Mouse (Mus musculus) brain, adult 2 months (tissue): ENCODE data around the gene Mag.
A peak's percentile ranks its signal among the peaks of the same experiment; 100 is the strongest.
"Not testable (repeated sequence)": the region's sequence is repeated elsewhere in the genome, so short reads cannot be mapped to it uniquely, and the experiment has no call there.

Experiments
- DNase-seq: peaks from one replicate; pipeline ENCODE4 v3.0.0; 2011; ENCODE audit warnings: low read depth, low spot score

Mag gene

GRCm38 (mm10) chr7:30914732-30915131 lies at the start of gene Mag:
TSS of gene Mag (minus strand) at chr7:30914873.
- peak; percentile 84 for DNase-seq

GRCm38 (mm10) chr7:30964366-30964765 lies 49.7 kb upstream of the Mag start:
- DNase-seq, result no peak

DNA sequence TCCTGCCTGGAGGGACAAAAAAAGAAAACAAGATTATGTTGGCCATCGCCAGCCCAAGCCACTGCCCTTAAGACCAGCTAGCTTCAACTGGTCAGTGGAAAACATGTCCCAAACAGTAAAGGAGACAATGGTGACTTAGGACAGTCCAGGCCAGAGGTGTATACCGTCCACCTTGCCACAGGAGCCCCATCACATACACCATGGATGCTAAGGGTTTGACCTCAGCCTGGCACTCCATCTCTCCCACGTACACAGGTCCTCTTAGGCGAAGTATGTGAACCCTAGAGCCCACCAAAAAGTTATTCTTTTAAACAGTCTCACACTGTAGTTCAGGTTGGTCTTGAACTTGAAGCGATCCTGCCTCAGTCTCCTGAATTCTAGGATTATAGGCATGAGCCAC lies 48.2 kb upstream of the Mag start:
- no peak for DNase-seq

DNA sequence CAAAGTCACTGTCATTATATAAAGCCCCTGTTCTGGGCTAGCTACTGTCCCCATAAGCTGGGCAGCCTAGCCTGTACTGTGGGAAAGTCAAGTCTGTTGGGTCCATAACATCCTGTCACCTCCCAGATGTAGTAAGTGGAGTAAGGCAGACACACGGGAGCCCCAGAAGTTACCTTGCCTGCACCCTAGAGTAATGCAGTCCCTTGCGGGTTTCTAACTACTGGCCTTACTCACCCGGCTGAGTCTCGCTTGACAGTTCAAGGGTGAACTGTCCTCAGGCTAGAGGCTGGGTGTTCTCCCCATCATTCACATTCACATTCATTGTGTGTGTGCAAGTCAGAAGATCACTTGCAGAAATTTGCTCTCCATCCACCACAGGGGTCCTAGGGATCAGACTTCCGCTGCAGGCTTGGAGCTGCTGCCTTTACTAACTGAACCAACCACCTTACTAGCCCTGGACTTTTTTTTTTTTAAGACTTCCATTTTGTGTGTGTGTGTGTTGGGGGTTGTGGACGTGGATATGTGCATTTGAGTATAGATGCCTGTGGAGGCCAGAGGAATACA lies 45.2 kb upstream of the Mag start:
- no peak for DNase-seq

- DNase-seq, result no peak
These were observed 44.3 kb upstream of the Mag start for GRCm38 (mm10) chr7:30958866-30959487.

DNA sequence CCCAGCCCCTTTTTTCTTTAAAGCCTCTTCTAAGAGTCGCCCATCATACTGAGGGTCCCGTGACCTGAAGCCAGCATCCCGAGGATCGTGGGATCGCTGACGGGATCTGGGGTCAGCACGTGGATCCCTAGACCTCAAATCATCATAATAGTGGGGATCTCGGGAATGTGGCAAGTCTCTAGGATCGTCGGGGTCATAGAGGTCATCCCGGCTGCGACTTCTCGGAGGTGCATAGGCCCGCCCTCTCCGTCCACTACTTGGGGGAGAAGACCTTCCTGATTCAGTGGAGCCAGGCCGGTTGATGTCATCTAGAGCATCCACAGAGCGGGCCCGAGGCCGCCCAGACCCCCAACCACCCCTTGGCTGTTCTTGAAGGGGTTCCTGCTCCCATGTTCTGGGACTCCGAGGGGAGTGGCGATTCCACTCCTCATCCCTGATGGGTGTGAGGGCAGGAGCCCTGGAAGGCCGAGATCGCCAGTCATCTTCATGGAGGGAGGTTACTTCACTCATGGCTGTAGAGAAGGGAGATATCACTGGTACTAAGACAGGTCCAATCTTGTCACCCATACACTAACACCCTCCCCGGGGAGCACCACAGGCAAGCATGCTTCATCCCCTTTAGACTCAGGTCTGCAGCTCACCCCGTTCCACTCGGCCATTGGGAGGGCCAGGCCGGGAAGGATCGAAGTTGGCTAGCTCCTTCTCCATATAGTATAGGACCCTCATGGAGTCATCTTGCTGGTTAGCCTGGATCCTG lies 43.6 kb upstream of the Mag start:
- no peak for DNase-seq

DNA sequence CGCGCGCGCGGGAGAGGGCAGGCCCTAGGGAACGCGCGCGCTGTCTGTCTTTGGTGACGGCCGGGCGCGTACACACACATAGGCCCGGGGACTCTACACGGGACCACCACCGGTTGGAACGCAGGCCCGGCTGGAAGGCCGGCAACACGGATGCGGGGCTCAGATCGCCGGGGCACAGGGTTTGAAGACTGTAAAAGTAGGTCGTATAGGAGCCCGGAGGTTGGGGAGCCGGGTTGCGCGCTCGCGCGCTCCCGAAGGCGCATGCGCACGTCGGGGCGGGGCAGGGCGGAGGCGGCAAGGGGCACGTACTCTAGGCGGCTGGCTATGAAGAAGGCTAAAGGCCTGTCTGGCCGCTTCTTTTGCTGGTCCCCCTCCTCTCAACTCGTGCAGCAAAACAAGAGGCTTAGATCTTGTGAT lies 42.7 kb upstream of the Mag start:
- DNase-seq, result peak; percentile 91

DNA sequence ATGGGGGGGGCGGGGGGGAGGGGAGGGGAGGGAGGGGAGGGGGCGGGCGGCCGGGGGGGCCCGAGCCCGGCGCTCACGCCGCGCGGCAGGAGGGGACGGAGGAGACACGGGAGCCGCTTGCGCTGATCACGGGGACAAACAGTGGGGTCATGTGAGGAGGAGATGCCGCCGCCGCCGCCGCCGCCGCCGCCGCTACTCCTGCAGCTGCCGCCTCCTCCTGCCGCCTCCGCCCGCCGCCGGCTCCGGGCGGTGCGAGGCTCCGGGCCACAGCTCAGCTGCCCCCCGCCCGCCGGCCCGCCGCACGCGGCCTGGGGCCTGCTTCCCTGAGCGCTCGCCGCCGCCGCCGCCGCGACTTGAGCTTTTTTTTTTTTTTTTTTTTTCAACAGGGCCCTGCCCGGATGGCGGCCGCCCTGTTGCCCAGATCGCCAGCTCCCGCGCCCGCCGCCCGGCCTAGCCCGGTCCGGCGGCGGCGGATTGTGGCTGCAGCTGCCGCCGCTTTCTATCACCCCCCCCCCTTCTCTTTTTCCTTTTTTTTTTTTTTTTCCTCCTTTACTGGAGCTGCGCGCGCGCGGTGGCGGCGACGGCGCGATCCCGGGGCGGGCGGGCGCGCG lies 42.2 kb upstream of the Mag start, which contains the start of gene Usf2:
Usf2 (minus strand) TSS at position 48 of the 611 bp plus-strand sequence.
- peak; percentile 93 for DNase-seq

DNA sequence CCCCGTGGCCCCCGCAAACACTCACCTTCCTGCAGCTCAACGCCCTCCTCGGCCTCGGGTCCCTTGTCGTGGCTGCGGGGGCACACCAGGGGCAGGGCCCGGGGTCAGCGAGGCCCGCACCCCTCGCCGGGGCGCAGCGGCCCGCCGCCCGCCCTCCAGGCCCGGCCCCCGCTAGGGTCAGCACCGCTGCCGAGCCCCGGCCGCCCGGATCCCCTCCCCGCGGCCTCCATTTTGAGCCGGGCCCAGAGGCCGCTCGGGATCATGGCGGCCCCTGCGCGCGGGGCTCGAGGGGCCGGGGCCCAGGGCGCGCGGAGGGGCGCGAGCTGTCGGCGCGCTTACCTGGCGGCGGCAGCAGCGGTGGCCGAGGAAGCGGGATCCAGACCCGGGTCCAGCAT lies 41.7 kb upstream of the Mag start:
- no peak for DNase-seq

DNA sequence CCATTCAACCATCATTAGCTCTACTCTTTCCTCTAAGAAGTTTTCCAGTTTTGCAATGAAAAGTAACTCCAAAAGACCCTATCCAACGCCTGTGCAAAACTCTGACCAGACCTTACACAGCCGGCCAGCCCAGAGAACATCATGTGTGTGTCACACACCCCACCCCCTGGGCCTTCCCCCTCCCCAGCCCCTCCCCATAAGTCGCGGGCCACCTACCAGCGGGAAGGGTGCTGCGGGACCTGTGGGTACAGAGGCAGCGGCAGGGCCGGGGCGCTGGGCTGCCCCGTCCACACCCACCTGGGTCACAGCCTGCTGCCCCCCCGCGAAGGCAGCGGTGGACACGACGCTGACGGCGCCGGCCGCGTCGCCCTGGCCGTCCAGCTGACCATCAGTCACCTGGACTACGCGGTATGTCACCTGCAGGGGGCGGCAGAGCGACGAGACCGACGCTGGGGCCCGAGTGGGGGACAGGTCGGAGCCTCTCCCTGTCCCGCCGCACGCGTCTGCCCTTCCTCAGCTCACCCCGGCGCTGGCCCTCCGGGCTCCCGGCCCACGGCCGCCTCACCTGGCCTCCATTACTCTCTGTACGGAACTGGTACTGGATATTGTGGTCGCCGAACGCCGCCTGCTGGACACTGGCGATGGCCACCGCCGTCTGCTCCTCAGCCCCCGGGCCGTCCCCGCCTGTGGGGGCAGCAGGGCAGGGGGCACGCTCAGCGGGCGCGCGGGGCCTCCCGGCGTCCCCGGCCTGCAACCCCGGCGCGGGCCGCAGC lies 41.1 kb upstream of the Mag start:
- peak; percentile 91 for DNase-seq

- DNase-seq, result peak; percentile 19
These were observed 40.4 kb upstream of the Mag start for GRCm38 (mm10) chr7:30954971-30955520.

DNA sequence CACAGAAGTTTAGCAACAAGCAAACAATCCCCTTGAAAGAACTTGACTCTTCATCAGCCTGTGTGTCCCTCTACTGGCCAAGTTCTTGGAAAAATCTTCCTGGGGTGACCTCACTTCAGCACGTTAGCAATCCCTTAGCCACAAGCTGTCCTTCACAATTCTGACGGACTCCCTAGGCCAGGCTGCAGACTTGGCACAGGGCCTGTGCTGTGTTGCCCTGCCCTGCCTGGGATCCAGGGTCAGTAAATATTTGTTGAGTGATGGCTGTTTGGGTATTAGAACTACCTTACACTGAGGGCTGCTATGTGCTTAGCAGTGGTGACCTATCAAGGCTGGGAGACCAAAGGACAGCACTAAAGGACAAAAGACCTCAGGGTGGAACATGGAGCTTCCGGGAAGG lies 39.4 kb upstream of the Mag start:
- no peak for DNase-seq

DNA sequence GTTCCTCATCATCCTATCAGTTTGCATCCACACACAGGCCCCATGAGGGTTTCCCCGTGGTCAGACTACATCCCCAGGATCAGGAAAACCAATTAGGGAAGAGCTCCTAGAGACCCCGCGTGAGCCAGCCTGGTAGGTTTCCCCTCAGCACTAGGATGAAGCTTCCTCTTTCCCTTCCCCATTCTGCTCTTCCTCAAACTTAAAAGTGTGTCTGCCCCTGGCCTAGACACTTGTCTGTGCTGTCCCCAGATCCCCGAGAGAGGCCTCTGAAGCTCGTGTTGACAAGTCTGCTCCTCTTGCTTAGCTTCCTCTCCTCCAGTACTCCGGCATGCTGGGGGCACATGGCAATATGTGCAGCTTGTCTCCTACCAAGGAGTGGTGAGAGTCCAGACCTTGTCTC lies 38.8 kb upstream of the Mag start:
- DNase-seq, result peak; percentile 51

DNA sequence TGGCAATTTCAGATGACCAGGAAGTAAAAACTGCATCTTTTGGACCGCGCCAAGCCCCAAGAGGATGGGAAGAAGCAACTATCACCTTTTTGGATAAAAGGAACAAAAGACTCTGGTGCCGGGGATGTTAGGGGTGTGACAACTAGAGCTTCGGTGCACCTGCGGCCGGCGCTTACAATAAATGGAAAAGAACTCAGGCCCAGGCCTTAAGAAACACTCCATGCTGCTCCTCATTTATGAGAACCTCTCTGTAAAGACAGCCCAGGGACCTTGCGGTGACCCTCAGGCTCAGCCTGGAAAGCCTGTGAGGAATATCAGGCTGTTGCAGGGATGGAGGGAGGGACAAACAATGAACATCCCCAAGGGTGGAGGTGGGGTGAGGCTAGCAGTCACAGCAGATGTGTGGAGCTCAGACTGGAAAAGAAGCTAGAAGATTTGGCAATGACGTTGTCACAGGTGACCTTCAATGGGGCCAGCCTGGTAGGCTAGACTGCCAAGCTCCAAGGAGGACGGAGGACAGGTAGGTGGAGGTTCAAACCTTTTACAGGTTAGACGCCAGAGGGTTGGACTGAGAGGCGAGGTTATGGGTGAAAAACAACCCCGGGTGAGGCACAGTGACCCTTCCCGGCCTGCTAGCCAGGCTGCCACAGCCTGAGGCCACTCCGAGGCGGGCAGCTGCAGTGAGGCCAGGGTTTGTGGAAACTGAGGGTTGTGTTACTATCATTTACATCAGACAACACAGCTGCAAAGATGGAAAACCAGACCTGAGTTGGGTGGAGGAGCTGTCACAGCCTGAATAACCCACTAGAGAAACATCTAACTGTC lies 38.0 kb upstream of the Mag start:
- no peak for DNase-seq

- DNase-seq, result not testable (repeated sequence)
These were observed 35.2 kb upstream of the Mag start for GRCm38 (mm10) chr7:30949902-30950301.

DNA sequence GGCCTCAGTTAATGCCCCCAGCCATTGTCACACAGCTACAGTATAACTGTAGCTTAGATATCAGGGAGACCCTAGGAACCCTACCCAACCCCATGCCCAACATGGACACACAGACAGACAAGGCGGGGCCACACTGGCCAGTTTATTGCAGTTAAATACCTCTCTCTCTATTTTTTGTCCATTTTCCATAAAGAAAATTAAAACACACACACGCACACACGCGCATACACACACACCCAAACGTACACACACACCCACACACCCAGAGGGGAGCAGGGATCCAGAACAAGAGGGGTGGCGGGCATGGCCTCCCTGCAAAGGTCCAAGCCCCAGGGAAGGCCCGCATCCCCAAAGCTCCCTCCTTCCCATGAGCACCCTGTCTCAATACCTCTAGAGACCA lies 31.2 kb upstream of the Mag start:
- no peak for DNase-seq

- not testable (repeated sequence) for DNase-seq
These were observed 30.8 kb upstream of the Mag start for GRCm38 (mm10) chr7:30945466-30945865.

GRCm38 (mm10) chr7:30944706-30945105 lies 30.0 kb upstream of the Mag start:
- DNase-seq, result not testable (repeated sequence)

GRCm38 (mm10) chr7:30943909-30944635 lies 29.4 kb upstream of the Mag start, which contains the start of gene Hamp:
TSS of gene Hamp (minus strand) at chr7:30944032.
- no peak for DNase-seq

DNA sequence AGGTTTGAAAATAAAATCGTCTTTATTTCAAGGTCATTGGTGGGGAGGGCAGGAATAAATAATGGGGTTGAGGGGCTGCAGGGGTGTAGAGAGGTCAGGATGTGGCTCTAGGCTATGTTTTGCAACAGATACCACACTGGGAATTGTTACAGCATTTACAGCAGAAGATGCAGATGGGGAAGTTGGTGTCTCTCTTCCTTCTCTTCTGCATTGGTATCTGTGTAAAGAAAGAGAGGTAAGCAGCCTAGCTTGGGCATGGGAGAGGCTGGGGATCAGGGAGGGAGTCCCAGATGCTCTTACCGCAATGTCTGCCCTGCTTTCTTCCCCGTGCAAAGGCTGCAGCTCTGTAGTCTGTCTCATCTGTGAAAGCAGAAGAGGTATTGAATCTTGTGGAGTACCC lies 27.7 kb upstream of the Mag start:
- DNase-seq, result not testable (repeated sequence)
